ENCODE assay signal across 11 mouse cellular contexts in the genomic region with DNA sequence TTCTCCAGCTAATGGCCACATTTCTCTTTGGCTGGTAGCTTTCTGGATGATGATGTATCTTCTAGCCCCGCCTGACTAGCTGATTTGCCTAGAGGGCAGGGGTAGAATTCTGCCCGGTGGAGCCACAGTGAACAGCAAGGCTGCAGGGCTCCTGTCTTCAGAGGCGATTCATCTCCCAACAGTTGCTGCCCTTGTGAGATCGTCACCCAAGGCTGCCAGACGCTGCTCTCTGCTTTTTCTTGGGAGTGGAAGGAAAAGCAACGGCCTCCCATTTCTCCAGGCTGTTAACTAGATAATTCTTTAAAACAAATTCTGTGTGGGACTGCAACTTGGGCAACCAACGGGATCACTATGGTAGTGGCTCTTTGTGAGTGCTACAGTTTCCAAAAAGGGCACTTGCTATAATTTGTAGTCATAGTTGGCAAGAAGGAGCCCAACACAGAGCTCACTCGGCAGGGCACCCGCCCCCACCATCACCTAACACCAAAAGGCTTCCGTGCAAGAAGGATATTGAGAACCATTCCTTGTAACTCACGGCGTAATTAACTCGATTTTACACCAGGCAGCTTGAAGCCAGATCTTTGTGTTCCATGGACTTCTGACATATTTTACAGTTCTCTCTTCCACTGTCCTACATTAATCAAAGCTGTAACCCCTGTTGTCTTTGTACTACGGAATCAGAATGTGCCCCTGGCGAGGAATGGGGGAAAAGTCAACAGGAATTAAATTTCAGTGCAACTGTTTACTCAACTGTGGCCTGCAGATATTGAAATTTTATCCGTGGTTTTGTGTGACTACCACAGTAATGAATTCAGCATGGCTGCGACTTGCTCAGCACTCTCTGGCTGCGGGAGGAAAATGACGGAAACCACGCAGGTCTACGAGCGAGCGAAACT.
DNase-seq lines count a peak whose midpoint lies in the region; ATAC-seq and TF ChIP-seq lines count a peak whose summit lies in the region.
"Had no signal": no experiment of that assay in that cellular context is flagged by ENCODE, and none has a peak within 500 bp of the region (broad histone marks: within the 10 kb centered on the region; RNA-seq: fewer than 3 reads in every experiment).

No protein-coding gene starts in this region.

- H3K36me3 ChIP-seq in midbrain, embryonic 14.5 days (ENCODE audit: control insufficient read depth, insufficient read depth, low read length) = no peaks in the 10 kb centered on the region
- H3K36me3 ChIP-seq in midbrain, embryonic 13.5 days = no peaks in the 10 kb centered on the region
- no peaks in the 10 kb centered on the region for H3K36me3 ChIP-seq in limb, embryonic 11.5 days (ENCODE audit: control insufficient read depth, insufficient read depth, low read length)
- no peaks in the 10 kb centered on the region for H3K36me3 ChIP-seq in stomach, postnatal 0 days (ENCODE audit: control insufficient read depth, insufficient read depth, low read length)
- H3K36me3 ChIP-seq: liver, embryonic 15.5 days had no signal

- no peak for TF ChIP-seq EP300 in stomach, postnatal 0 days (optimal IDR thresholded peaks at IDR 0.05)

- 71% methylated on average over 23 of the region's 23 CpGs for WGBS in midbrain, embryonic 14.5 days
- 72% methylated on average over 23 of the region's 23 CpGs for WGBS in midbrain, embryonic 13.5 days
- 24% methylated on average over 23 of the region's 23 CpGs for WGBS in limb, embryonic 11.5 days
- WGBS in stomach, postnatal 0 days = 30% methylated on average over 23 of the region's 23 CpGs

- H3K9ac ChIP-seq in midbrain, embryonic 14.5 days (replicated peaks; ENCODE audit: low read length) = no peak overlapping the region
- no peak overlapping the region for H3K9ac ChIP-seq in midbrain, embryonic 13.5 days (replicated peaks)
- H3K9ac ChIP-seq in limb, embryonic 11.5 days (ENCODE audit: low read length) = no peak overlapping the region
- H3K9ac ChIP-seq in stomach, postnatal 0 days (ENCODE audit: low read length) = no peak overlapping the region
- H3K9ac ChIP-seq: liver, embryonic 15.5 days had no signal

- no peak for TF ChIP-seq CTCF in stomach, postnatal 0 days (IDR thresholded peaks at IDR 0.05; ENCODE audit: low read depth)

- no peaks in the 10 kb centered on the region for H3K4me1 ChIP-seq in midbrain, embryonic 14.5 days (ENCODE audit: control insufficient read depth, insufficient read depth, low read length)
- H3K4me1 ChIP-seq in midbrain, embryonic 13.5 days (replicated peaks) = peaks cover 11% of the 10 kb centered on the region
- peaks cover 8% of the 10 kb centered on the region; the same call in 1 of the 2 replicates for H3K4me1 ChIP-seq in limb, embryonic 11.5 days (ENCODE audit: control insufficient read depth, insufficient read depth, low read length)
- peaks cover 9% of the 10 kb centered on the region; the same call in 1 of the 2 replicates for H3K4me1 ChIP-seq in stomach, postnatal 0 days (replicated peaks; ENCODE audit: control insufficient read depth, insufficient read depth)
- H3K4me1 ChIP-seq: liver, embryonic 15.5 days had no signal

- intact Hi-C loops in left cerebral cortex, postnatal 14 days (cut with DNase I) = no loop called here

- DNase-seq in frontal cortex, postnatal 36 days (ENCODE audit: low spot score in 2 of 2) = no peak
- no peak for DNase-seq in midbrain, embryonic 14.5 days
- peak; percentile 69 for DNase-seq in limb, embryonic 11.5 days (ENCODE audit: low spot score)
- DNase-seq in stomach, postnatal 0 days (ENCODE audit: low spot score) = no peak
- no peak for DNase-seq in right cerebral cortex, adult 18-20 months
- no peak for DNase-seq in left cerebral cortex, postnatal 14 days (ENCODE audit: low spot score in 2 of 2)
- DNase-seq: kidney, adult 8-10 months; thymus, postnatal 4 days had no signal

- peak; percentile 49; the same call in 1 of the 2 replicates for ATAC-seq in frontal cortex, adult (ENCODE audit: low TSS enrichment)
- no peak for ATAC-seq in midbrain, embryonic 14.5 days (ENCODE audit: low FRiP score, low TSS enrichment)
- no peak for ATAC-seq in midbrain, embryonic 13.5 days
- ATAC-seq in limb, embryonic 11.5 days (ENCODE audit: insufficient number of reproducible peaks, low FRiP score, low TSS enrichment, low read depth) = peak; percentile 79
- no peak for ATAC-seq in stomach, postnatal 0 days (ENCODE audit: low FRiP score, low TSS enrichment)

- no peaks in the 10 kb centered on the region for H3K9me3 ChIP-seq in midbrain, embryonic 14.5 days (ENCODE audit: control insufficient read depth, low read length)
- no peaks in the 10 kb centered on the region for H3K9me3 ChIP-seq in midbrain, embryonic 13.5 days
- H3K9me3 ChIP-seq in limb, embryonic 11.5 days (ENCODE audit: control insufficient read depth, low read length) = no peaks in the 10 kb centered on the region
- H3K9me3 ChIP-seq in stomach, postnatal 0 days (ENCODE audit: control insufficient read depth, low read length) = no peaks in the 10 kb centered on the region
- H3K9me3 ChIP-seq: liver, embryonic 15.5 days had no signal

- H3K27me3 ChIP-seq in midbrain, embryonic 14.5 days (ENCODE audit: control insufficient read depth, insufficient read depth, low read length) = no peaks in the 10 kb centered on the region
- no peaks in the 10 kb centered on the region for H3K27me3 ChIP-seq in midbrain, embryonic 13.5 days
- H3K27me3 ChIP-seq in limb, embryonic 11.5 days (ENCODE audit: control insufficient read depth, insufficient read depth, low read length) = no peaks in the 10 kb centered on the region
- no peaks in the 10 kb centered on the region for H3K27me3 ChIP-seq in stomach, postnatal 0 days (ENCODE audit: control insufficient read depth, insufficient read depth, low read length)
- H3K27me3 ChIP-seq: liver, embryonic 15.5 days had no signal

- no peak overlapping the region for H3K4me3 ChIP-seq in midbrain, embryonic 14.5 days (replicated peaks; ENCODE audit: low read depth, low read length)
- H3K4me3 ChIP-seq in midbrain, embryonic 13.5 days (replicated peaks) = no peak overlapping the region
- H3K4me3 ChIP-seq in limb, embryonic 11.5 days (ENCODE audit: low read depth, low read length) = no peak overlapping the region
- H3K4me3 ChIP-seq in stomach, postnatal 0 days (ENCODE audit: low read depth, low read length) = no peak overlapping the region
- H3K4me3 ChIP-seq: liver, embryonic 15.5 days had no signal

- no peak overlapping the region for H3K4me2 ChIP-seq in midbrain, embryonic 14.5 days (ENCODE audit: low read length)
- H3K4me2 ChIP-seq in midbrain, embryonic 13.5 days (replicated peaks) = no peak overlapping the region
- H3K4me2 ChIP-seq in limb, embryonic 11.5 days (ENCODE audit: low read depth, severe bottlenecking) = peak overlapping the region; percentile 25; the same call in 1 of the 2 replicates
- H3K4me2 ChIP-seq in stomach, postnatal 0 days (replicated peaks; ENCODE audit: low read depth) = peak overlapping the region; percentile 3; the same call in 1 of the 2 replicates
- H3K4me2 ChIP-seq: liver, embryonic 15.5 days had no signal

- peak overlapping the region; percentile 20; the same call in 1 of the 2 replicates for H3K27ac ChIP-seq in midbrain, embryonic 14.5 days (replicated peaks; ENCODE audit: low read depth, low read length)
- no peak overlapping the region for H3K27ac ChIP-seq in midbrain, embryonic 13.5 days
- peak overlapping the region; percentile 57; the same call in 1 of the 2 replicates for H3K27ac ChIP-seq in limb, embryonic 11.5 days (replicated peaks; ENCODE audit: low read depth, low read length)
- peak overlapping the region; percentile 42; the same call in 1 of the 2 replicates for H3K27ac ChIP-seq in stomach, postnatal 0 days (replicated peaks)
- H3K27ac ChIP-seq: liver, embryonic 15.5 days had no signal

Comparison
In these comparisons a context has a peak if more than half of its experiments do, and no peak if none do; other contexts are left out.
1. ATAC-seq: peak in frontal cortex, adult (single experiment) and limb, embryonic 11.5 days (single experiment); none in midbrain, embryonic 14.5 days (single experiment), midbrain, embryonic 13.5 days (single experiment) and stomach, postnatal 0 days (single experiment).
2. H3K4me2 ChIP-seq: peak in limb, embryonic 11.5 days (single experiment) and stomach, postnatal 0 days (single experiment); none in midbrain, embryonic 14.5 days (single experiment) and midbrain, embryonic 13.5 days (single experiment).